In the genomic region with DNA sequence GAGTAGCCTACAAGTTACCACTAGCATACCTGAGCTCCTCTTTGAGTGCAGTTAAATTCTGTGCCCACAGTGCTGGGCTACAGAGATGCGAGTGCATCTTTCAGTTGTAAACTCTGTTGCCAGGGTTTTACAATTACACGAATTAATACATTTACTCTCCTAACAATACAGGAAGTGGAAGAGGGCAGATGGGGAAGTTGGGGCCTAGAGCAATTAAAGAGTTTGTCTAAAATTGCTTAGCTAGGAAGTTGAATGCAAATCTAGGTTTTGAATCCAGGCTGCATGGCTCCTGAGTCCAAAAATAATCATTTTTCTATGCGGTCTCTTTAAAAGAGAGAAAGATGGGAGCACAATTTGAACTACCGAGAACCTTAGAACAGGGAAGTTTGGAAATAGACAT, we compare ENCODE assay signal across 15 mouse cellular contexts.
"Had no signal": no experiment of that assay in that cellular context is flagged by ENCODE, and none has a peak within 500 bp of the region (broad histone marks: within the 10 kb centered on the region; RNA-seq: fewer than 3 reads in every experiment).

No protein-coding gene starts in this region.

- H3K27me3 ChIP-seq: neural tube, embryonic 15.5 days; stomach, embryonic 15.5 days had no signal

- H3K4me2 ChIP-seq: neural tube, embryonic 15.5 days; stomach, embryonic 15.5 days had no signal

- H3K9ac ChIP-seq: neural tube, embryonic 15.5 days; stomach, embryonic 15.5 days had no signal

- H3K36me3 ChIP-seq: neural tube, embryonic 15.5 days; stomach, embryonic 15.5 days had no signal

- DNase-seq: retina, postnatal 1 day; right cerebral cortex, adult 18-20 months; right cerebral cortex, postnatal 14 days; right cerebral cortex, postnatal 25 days; right cerebral cortex, postnatal 4 days; spleen, adult 18-20 months; thymus, adult 18-20 months; thymus, adult 2 months; thymus, postnatal 14 days; thymus, postnatal 25 days; thymus, postnatal 36 days; thymus, postnatal 4 days had no signal

- H3K9me3 ChIP-seq: neural tube, embryonic 15.5 days; stomach, embryonic 15.5 days had no signal

- H3K4me3 ChIP-seq: neural tube, embryonic 15.5 days; stomach, embryonic 15.5 days had no signal

- H3K27ac ChIP-seq: neural tube, embryonic 15.5 days; stomach, embryonic 15.5 days; stomach, postnatal 0 days had no signal

- H3K4me1 ChIP-seq: stomach, embryonic 15.5 days had no signal
